Mouse (Mus musculus): Measurements from ENCODE around the gene Map2k4. TPM values are rescaled to one million over a fixed set of nuclear protein-coding genes. Genes with fewer than 3 reads are reported as not detected.
A peak's percentile ranks its signal among the peaks of the same experiment; 100 is the strongest.

The Map2k4 gene
- polyA plus RNA-seq (2014; fragmentation: Nextera tagmentation; extraction: Ambion mirVana) = 73.7 and 75.0 TPM in 2 replicates

DNA sequence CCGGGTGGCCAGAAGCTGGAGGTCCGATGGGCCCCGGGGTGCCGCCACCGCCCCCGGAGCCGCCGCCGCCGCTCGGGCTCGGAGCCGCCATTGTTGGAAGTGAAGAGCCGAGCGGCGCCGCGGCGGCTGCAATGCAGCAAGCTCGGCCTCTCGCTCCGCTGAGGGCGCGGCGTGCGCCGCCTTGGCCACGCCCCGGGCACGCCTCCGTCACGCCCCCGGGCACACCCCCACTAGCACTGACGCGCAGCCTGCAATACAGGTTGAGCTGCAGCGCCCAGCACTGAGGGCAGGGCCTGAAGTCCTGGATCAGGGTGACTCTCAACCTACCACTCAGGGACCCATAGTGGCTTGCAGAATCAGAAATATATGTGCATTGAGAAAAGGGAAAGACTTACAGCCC is at the start of gene Map2k4:
Gene Map2k4 (minus strand): TSS at position 144 of the 400 bp plus-strand sequence.
- Histone ChIP-seq H3K4me2 (ENCODE audit: low read depth, low read length, severe bottlenecking) (peak within 1 kb of the TSS; percentile 70), H3K4me1 (replicated peaks; ENCODE audit: control insufficient read depth, insufficient read depth, low read length) (0 out of 2 replicates have a peak, but pooled peaks cover 2% of the 10 kb centered on the region), H3K9me3 (ENCODE audit: control insufficient read depth, low read length) (no peaks in the 10 kb centered on the region), H3K27me3 (ENCODE audit: control insufficient read depth, insufficient read depth, low read length) (no peaks in the 10 kb centered on the region), H3K27ac (ENCODE audit: low read depth, low read length) (peak within 1 kb of the TSS; percentile 59), H3K4me3 (ENCODE audit: low read depth, low read length) (peak within 1 kb of the TSS; percentile 96), H3K36me3 (ENCODE audit: control insufficient read depth, insufficient read depth, low read length) (no peaks in the 10 kb centered on the region), H3K9ac (ENCODE audit: low read length) (peak within 1 kb of the TSS; percentile 94)
- DNase-seq (ENCODE audit: low spot score) (peak; percentile 98), ATAC-seq (replicated peaks; ENCODE audit: low FRiP score) (peak; percentile 99)
- under 1% methylated on average over 36 of the region's 36 CpGs for WGBS

DNA sequence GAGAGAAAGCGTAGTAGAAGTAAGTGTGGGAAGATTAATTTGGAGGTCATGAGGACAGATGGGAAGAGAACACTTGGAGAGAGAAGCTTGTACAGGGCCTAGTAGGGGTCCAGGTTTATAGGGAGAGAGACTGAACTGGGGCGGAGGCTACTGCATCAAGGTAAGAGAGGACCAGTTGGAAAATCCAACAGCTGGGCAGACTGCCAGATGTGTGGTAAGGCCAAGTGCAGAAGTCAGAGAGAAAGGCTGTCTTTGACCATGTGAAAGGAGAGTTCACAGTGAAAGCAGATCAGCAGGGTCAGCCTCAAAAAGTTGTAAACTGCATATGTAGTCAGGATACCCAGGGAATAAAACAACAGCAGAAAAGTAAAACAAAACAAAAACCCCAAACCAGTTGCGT is 36.5 kb upstream of the Map2k4 start:
- Histone ChIP-seq H3K4me2 (ENCODE audit: low read depth, low read length, severe bottlenecking) (no peak overlapping the region), H3K4me3 (ENCODE audit: low read depth, low read length) (no peak overlapping the region), H3K36me3 (ENCODE audit: control insufficient read depth, insufficient read depth, low read length) (peaks cover 3% of the 10 kb centered on the region; the same call in 1 of the 2 replicates), H3K27ac (ENCODE audit: low read depth, low read length) (no peak overlapping the region), H3K9me3 (ENCODE audit: control insufficient read depth, low read length) (no peaks in the 10 kb centered on the region), H3K4me1 (replicated peaks; ENCODE audit: control insufficient read depth, insufficient read depth, low read length) (no peaks in the 10 kb centered on the region), H3K9ac (ENCODE audit: low read length) (no peak overlapping the region), H3K27me3 (ENCODE audit: control insufficient read depth, insufficient read depth, low read length) (no peaks in the 10 kb centered on the region)
- ATAC-seq (replicated peaks; ENCODE audit: low FRiP score) (no peak), DNase-seq (ENCODE audit: low spot score) (no peak)
- 86% methylated on average over 3 of the region's 3 CpGs for WGBS

DNA sequence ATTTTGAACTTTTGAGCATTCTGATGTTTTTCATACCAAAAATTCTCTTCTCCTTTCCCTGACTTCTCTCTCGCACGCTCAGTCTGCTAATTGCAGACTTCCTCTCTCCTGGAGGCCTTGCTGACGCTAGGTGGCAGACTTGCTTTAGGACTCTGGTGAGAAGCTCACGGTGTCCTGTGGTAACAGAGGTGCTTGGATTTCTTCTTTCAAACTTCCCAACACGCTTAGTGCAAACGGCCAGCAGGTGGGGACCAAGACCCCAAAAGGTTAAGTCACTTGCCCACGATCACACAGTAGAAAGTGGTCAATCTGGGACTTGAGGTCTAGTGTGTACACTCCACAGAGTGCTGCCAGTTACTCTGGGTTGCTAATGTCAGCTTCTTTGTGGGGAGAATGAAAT is 32.8 kb upstream of the Map2k4 start:
- Histone ChIP-seq H3K9ac (ENCODE audit: low read length) (no peak overlapping the region), H3K36me3 (ENCODE audit: control insufficient read depth, insufficient read depth, low read length) (no peaks in the 10 kb centered on the region; the same call in 1 of the 2 replicates), H3K4me2 (ENCODE audit: low read depth, low read length, severe bottlenecking) (no peak overlapping the region), H3K27ac (ENCODE audit: low read depth, low read length) (no peak overlapping the region), H3K4me1 (replicated peaks; ENCODE audit: control insufficient read depth, insufficient read depth, low read length) (no peaks in the 10 kb centered on the region), H3K27me3 (ENCODE audit: control insufficient read depth, insufficient read depth, low read length) (no peaks in the 10 kb centered on the region), H3K4me3 (ENCODE audit: low read depth, low read length) (no peak overlapping the region), H3K9me3 (ENCODE audit: control insufficient read depth, low read length) (no peaks in the 10 kb centered on the region)
- DNase-seq (ENCODE audit: low spot score) (peak; percentile 81), ATAC-seq (replicated peaks; ENCODE audit: low FRiP score) (peak; percentile 69; the same call in 1 of the 2 replicates)
- 13% methylated on average over 7 of the region's 7 CpGs for WGBS

DNA sequence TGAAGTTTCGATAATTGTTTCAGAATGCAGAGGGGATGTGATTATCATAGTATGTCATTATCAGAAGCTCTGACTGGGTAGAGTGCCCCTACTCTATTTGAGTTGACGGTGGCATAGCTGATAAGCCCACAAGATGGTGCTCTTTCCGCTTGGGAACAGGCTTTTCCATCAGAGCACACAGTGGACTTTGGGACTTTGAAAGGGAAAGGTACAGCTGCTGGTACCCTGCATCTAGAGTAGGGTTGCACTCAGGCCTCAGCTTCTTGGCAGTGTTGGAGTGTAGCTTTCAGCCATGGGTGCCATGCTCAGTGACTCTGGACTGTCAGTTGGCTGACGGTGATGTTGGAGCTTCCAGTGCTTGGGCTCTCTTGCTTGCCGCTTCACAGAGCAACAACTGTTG is 32.2 kb upstream of the Map2k4 start:
- Histone ChIP-seq H3K27ac (ENCODE audit: low read depth, low read length) (no peak overlapping the region), H3K9ac (ENCODE audit: low read length) (no peak overlapping the region), H3K9me3 (ENCODE audit: control insufficient read depth, low read length) (no peaks in the 10 kb centered on the region), H3K27me3 (ENCODE audit: control insufficient read depth, insufficient read depth, low read length) (no peaks in the 10 kb centered on the region), H3K4me2 (ENCODE audit: low read depth, low read length, severe bottlenecking) (no peak overlapping the region), H3K4me3 (ENCODE audit: low read depth, low read length) (no peak overlapping the region), H3K36me3 (ENCODE audit: control insufficient read depth, insufficient read depth, low read length) (no peaks in the 10 kb centered on the region; the same call in 1 of the 2 replicates), H3K4me1 (replicated peaks; ENCODE audit: control insufficient read depth, insufficient read depth, low read length) (no peaks in the 10 kb centered on the region)
- ATAC-seq (replicated peaks; ENCODE audit: low FRiP score) (0 out of 2 replicates have a peak, but pooled peaks have one; percentile 30), DNase-seq (ENCODE audit: low spot score) (no peak)
- WGBS = 73% methylated on average over 5 of the region's 5 CpGs

DNA sequence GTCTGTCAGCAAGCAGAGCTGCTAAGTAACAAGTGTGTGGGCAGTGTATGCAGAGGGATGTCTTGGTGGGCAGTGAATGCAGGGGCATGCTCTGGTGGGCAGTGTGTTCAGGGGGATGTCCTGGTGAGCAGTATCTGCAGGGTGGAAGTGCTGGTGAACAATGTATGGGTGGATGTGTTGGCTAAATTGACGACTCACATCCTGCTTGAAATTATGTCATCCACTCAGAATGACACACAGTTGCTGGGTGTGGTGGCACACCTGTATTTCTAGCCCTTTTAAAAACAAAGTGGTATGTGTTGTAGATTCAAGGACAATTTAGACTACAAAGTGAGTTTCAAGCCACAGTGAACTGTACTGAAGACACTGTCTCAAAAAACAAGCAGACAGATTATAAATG is 30.1 kb upstream of the Map2k4 start:
- Histone ChIP-seq H3K4me1 (replicated peaks; ENCODE audit: control insufficient read depth, insufficient read depth, low read length) (no peaks in the 10 kb centered on the region), H3K4me2 (ENCODE audit: low read depth, low read length, severe bottlenecking) (no peak overlapping the region), H3K27me3 (ENCODE audit: control insufficient read depth, insufficient read depth, low read length) (no peaks in the 10 kb centered on the region), H3K27ac (ENCODE audit: low read depth, low read length) (no peak overlapping the region), H3K4me3 (ENCODE audit: low read depth, low read length) (no peak overlapping the region), H3K36me3 (ENCODE audit: control insufficient read depth, insufficient read depth, low read length) (no peaks in the 10 kb centered on the region; the same call in 1 of the 2 replicates), H3K9ac (ENCODE audit: low read length) (no peak overlapping the region), H3K9me3 (ENCODE audit: control insufficient read depth, low read length) (no peaks in the 10 kb centered on the region)
- WGBS = 86% methylated on average over 1 of the region's 1 CpGs
- DNase-seq (ENCODE audit: low spot score) (no peak), ATAC-seq (replicated peaks; ENCODE audit: low FRiP score) (no peak)

DNA sequence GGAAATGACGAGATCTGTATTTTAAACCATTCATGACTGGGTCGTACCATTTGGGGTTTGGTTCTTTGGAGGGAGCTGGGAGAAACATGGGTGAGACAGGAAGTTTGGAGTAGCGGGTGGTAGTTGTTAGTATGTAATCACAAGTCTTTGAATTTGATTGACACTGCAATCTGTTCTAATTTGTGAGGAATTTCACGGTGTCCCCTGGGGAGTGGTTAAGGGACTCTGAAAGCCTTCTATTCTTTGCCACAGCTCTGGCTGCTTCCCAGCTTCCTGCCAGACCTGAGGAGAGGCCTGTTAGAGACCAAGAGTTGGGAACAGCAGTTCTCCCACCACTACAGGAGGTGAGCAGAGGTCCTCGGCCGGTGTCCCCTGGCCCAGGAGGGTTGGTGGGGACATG is 28.1 kb upstream of the Map2k4 start:
- Histone ChIP-seq H3K4me1 (replicated peaks; ENCODE audit: control insufficient read depth, insufficient read depth, low read length) (no peaks in the 10 kb centered on the region; the same call in 1 of the 2 replicates), H3K27me3 (ENCODE audit: control insufficient read depth, insufficient read depth, low read length) (no peaks in the 10 kb centered on the region), H3K4me3 (ENCODE audit: low read depth, low read length) (no peak overlapping the region), H3K27ac (ENCODE audit: low read depth, low read length) (no peak overlapping the region), H3K9me3 (ENCODE audit: control insufficient read depth, low read length) (no peaks in the 10 kb centered on the region), H3K9ac (ENCODE audit: low read length) (no peak overlapping the region), H3K4me2 (ENCODE audit: low read depth, low read length, severe bottlenecking) (no peak overlapping the region), H3K36me3 (ENCODE audit: control insufficient read depth, insufficient read depth, low read length) (no peaks in the 10 kb centered on the region; the same call in 1 of the 2 replicates)
- 61% methylated on average over 6 of the region's 6 CpGs for WGBS
- no peak for DNase-seq (ENCODE audit: low spot score)
- no peak for ATAC-seq (replicated peaks; ENCODE audit: low FRiP score)

DNA sequence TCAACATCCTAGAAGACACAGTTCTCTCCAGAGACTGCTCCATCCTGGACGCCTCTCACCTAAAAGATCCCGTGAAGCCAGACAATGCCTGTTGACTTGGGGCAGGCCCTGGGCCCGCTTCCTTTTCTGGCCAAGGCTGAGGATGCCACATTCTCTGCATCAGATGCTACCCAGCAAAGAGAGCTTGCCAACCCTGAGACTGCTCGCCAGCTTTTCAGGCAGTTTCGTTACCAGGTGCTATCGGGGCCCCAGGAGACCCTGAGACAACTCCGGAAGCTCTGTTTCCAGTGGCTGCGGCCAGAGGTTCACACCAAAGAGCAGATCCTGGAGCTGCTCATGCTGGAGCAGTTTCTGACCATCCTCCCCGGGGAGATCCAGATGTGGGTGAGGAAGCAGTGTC is 26.3 kb upstream of the Map2k4 start:
- H3K4me1 ChIP-seq (replicated peaks; ENCODE audit: control insufficient read depth, insufficient read depth, low read length) = no peaks in the 10 kb centered on the region; the same call in 1 of the 2 replicates
- ATAC-seq (replicated peaks; ENCODE audit: low FRiP score) (no peak), DNase-seq (ENCODE audit: low spot score) (no peak)
- H3K9ac ChIP-seq (ENCODE audit: low read length) = no peak overlapping the region
- no peak overlapping the region for H3K4me2 ChIP-seq (ENCODE audit: low read depth, low read length, severe bottlenecking)
- WGBS = 93% methylated on average over 9 of the region's 9 CpGs
- no peak overlapping the region for H3K27ac ChIP-seq (ENCODE audit: low read depth, low read length)
- no peaks in the 10 kb centered on the region for H3K9me3 ChIP-seq (ENCODE audit: control insufficient read depth, low read length)
- no peaks in the 10 kb centered on the region; the same call in 1 of the 2 replicates for H3K36me3 ChIP-seq (ENCODE audit: control insufficient read depth, insufficient read depth, low read length)
- no peaks in the 10 kb centered on the region for H3K27me3 ChIP-seq (ENCODE audit: control insufficient read depth, insufficient read depth, low read length)
- no peak overlapping the region for H3K4me3 ChIP-seq (ENCODE audit: low read depth, low read length)

DNA sequence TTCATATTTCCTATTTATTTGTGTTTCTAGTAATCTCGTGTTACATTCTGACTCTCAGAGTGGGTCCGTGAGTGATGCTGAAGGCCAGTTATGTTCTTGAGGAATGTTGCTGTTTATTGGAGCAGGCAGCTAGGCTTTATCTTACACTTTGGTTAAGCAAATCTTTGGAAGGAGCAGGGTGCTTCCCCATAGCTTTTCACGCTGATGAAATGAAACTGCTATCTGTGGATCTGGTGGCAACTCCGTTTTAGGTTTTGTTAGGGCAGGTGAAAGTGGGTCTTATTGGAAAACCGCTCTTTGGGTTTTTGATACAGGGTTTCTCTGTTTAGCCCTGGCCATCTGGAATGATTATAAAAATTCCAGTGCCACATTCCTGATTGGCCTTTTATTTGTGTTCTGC is 24.0 kb upstream of the Map2k4 start:
- DNase-seq (ENCODE audit: low spot score) = no peak
- Histone ChIP-seq H3K9me3 (ENCODE audit: control insufficient read depth, low read length) (no peaks in the 10 kb centered on the region), H3K27ac (ENCODE audit: low read depth, low read length) (no peak overlapping the region), H3K4me2 (ENCODE audit: low read depth, low read length, severe bottlenecking) (no peak overlapping the region), H3K36me3 (ENCODE audit: control insufficient read depth, insufficient read depth, low read length) (no peaks in the 10 kb centered on the region; the same call in 1 of the 2 replicates), H3K4me1 (replicated peaks; ENCODE audit: control insufficient read depth, insufficient read depth, low read length) (peaks cover 3% of the 10 kb centered on the region; the same call in 1 of the 2 replicates), H3K9ac (ENCODE audit: low read length) (no peak overlapping the region), H3K27me3 (ENCODE audit: control insufficient read depth, insufficient read depth, low read length) (no peaks in the 10 kb centered on the region), H3K4me3 (ENCODE audit: low read depth, low read length) (no peak overlapping the region)
- no peak for ATAC-seq (replicated peaks; ENCODE audit: low FRiP score)
- 17% methylated on average over 5 of the region's 5 CpGs for WGBS

DNA sequence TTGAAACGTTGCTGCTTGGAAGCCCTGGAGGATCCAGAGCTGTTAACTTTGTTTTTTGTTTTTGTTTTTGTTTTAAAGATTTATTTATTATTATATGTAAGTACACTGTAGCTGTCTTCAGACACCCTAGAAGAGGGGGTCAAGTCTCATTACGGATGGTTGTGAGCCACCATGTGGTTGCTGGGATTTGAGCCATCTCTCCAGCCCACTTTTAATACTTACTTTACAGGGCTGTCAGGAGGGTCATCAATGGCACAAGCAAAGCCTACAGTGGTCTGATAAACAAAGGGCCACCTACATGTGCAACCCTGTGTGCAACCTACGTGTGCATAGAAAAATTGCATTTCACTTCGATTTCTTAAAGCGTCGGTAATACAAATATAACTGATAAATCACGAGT is 19.5 kb upstream of the Map2k4 start:
- Histone ChIP-seq H3K4me1 (replicated peaks; ENCODE audit: control insufficient read depth, insufficient read depth, low read length) (peaks cover 3% of the 10 kb centered on the region; the same call in 1 of the 2 replicates), H3K27me3 (ENCODE audit: control insufficient read depth, insufficient read depth, low read length) (no peaks in the 10 kb centered on the region), H3K4me2 (ENCODE audit: low read depth, low read length, severe bottlenecking) (peak overlapping the region; percentile 59), H3K9me3 (ENCODE audit: control insufficient read depth, low read length) (no peaks in the 10 kb centered on the region), H3K27ac (ENCODE audit: low read depth, low read length) (peak overlapping the region; percentile 66; the same call in 1 of the 2 replicates), H3K9ac (ENCODE audit: low read length) (peak overlapping the region; percentile 75), H3K4me3 (ENCODE audit: low read depth, low read length) (peak overlapping the region; percentile 75), H3K36me3 (ENCODE audit: control insufficient read depth, insufficient read depth, low read length) (no peaks in the 10 kb centered on the region)
- WGBS = 49% methylated on average over 7 of the region's 7 CpGs
- no peak for DNase-seq (ENCODE audit: low spot score)
- no peak for ATAC-seq (replicated peaks; ENCODE audit: low FRiP score)

Data from forebrain, embryonic 11.5 days (tissue).